Mouse (Mus musculus) testis, adult 2 months (tissue): Measurements from ENCODE around the gene Fli1. TPM values are rescaled to one million over a fixed set of nuclear protein-coding genes. Genes with fewer than 3 reads are reported as not detected.

Source experiments
- H3K27ac ChIP-seq: fragments of 200-500 bp; 2 replicates; pipeline ENCODE4 v1.5.1; 2012; ENCODE audit warnings: low read depth, low read length; ENCODE audit not compliant: control insufficient read depth, insufficient read depth
- H3K27me3 ChIP-seq: fragments of 200-500 bp; 2 replicates; pipeline ENCODE4 v1.6.1; 2012; ENCODE audit warnings: mild to moderate bottlenecking, low read length, moderate library complexity; ENCODE audit not compliant: control insufficient read depth, insufficient read depth
- H3K36me3 ChIP-seq: fragments of 200-500 bp; 2 replicates; pipeline ENCODE4 v1.6.1; 2012; ENCODE audit warnings: mild to moderate bottlenecking, low read length; ENCODE audit not compliant: control insufficient read depth, insufficient read depth
- H3K4me1 ChIP-seq: fragments of 200-500 bp; 2 replicates; pipeline ENCODE4 v1.6.1; 2012; ENCODE audit warnings: low read length; ENCODE audit not compliant: control insufficient read depth, insufficient read depth
- H3K4me3 ChIP-seq: fragments of 200-500 bp; 2 replicates; pipeline ENCODE4 v1.5.1; 2012; ENCODE audit warnings: low read depth, mild to moderate bottlenecking, low read length, moderate library complexity, mixed read lengths; ENCODE audit not compliant: control insufficient read depth
- CTCF ChIP-seq: fragments of 200-500 bp; IDR thresholded peaks from 2 replicates; pipeline ENCODE4 v1.5.1; 2012; ENCODE audit warnings: low read depth, mild to moderate bottlenecking, inconsistent platforms, low read length, moderate library complexity; ENCODE audit not compliant: control insufficient read depth, insufficient read depth, insufficient replicate concordance
- POLR2A ChIP-seq: fragments of 200-500 bp; IDR thresholded peaks from 2 replicates; pipeline ENCODE4 v1.6.1; 2012; ENCODE audit warnings: low read depth, mild to moderate bottlenecking, inconsistent platforms, low read length, moderate library complexity; ENCODE audit not compliant: control insufficient read depth
- polyA plus RNA-seq: library from polyadenylated mRNA; depleted of rRNA; stranded (reverse); fragments of >200 nt; gene quantifications from 2 replicates; pipeline ENCODE4 v1.2.3, GENCODE M21; 2012

The Fli1 gene
- polyA plus RNA-seq, 1 experiment, result 0.51 TPM

- H3K4me3 ChIP-seq, result no peak overlapping the region
- no peak overlapping the region for H3K27ac ChIP-seq
- no peaks in the 10 kb centered on the region for H3K27me3 ChIP-seq
- no peaks in the 10 kb centered on the region for H3K36me3 ChIP-seq
- H3K4me1 ChIP-seq, result peaks cover 14% of the 10 kb centered on the region
- TF ChIP-seq CTCF (no peak), POLR2A (no peak)
Measured at GRCm38 (mm10) chr9:32513471-32513870, 29.2 kb downstream of the Fli1 start.

DNA sequence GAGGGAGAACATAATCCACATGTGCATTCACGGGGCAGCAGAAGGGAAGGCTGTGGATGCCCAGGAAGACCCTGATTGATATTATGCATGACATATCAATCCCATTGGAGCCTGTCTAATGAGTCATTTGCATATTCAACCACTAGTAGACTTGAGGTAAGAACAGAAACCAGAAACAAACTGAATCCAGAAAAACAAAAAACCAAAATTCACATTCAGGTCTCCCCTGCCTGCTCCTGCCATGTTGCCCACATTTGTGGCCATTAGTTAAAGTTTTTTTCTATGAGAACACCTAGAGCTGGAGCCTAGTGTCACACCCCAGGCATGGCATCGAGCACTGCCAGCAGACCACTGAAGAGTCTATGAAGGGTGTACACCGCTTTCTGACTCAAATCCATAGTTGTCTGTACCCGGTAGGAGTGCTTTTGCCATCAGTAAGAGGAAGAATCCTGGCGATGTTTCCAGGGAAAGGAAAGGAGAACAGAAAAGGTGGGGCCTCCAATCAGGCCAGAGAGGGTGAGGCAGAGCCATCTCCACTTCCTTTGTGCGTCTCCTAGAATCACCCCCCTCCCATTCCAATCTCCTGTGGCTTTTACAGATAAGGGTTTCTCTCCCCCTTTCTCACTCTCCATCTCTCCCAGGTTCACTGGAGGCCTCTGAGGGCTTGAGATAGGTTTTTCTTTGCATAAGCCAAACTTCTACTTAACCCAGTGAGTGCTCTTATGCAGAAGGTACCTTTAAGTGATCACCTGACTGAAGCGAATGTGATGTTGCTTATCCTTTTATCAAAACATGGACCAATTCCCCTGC lies 32.0 kb downstream of the Fli1 start:
- TF ChIP-seq CTCF, result no peak
- TF ChIP-seq POLR2A, result no peak

GRCm38 (mm10) chr9:32509706-32510156 lies 32.9 kb downstream of the Fli1 start:
- Histone ChIP-seq H3K27me3 (no peaks in the 10 kb centered on the region), H3K36me3 (no peaks in the 10 kb centered on the region), H3K27ac (no peak overlapping the region), H3K4me1 (peaks cover 4% of the 10 kb centered on the region; the same call in 1 of the 2 replicates), H3K4me3 (no peak overlapping the region)
- no peak for TF ChIP-seq CTCF
- no peak for TF ChIP-seq POLR2A

More for the DNA sequence above, 32.0 kb downstream of the Fli1 start:
- Histone ChIP-seq H3K27me3 (no peaks in the 10 kb centered on the region), H3K36me3 (no peaks in the 10 kb centered on the region), H3K4me3 (no peak overlapping the region), H3K4me1 (peaks cover 6% of the 10 kb centered on the region; the same call in 1 of the 2 replicates), H3K27ac (no peak overlapping the region)

DNA sequence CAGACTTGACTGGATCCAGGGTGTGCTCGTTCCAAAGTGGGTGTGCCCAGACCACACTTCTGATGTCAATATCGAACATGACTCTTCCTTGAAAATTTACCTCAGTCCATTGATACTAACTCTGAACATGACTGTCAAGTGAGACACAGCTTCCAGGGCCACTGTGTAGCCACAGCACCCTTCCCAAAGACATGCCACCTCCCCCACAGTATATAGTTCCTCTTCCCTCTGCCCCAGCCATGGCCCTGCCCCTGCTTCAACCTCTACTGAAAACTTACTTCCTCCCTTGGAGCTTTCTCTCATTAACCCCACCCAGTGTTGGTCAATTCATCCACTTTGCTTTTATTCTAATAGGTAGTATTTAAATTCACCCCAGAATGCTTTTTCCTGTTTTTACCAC lies 34.0 kb downstream of the Fli1 start:
- Histone ChIP-seq H3K27ac (no peak overlapping the region), H3K4me3 (no peak overlapping the region), H3K4me1 (no peaks in the 10 kb centered on the region), H3K27me3 (no peaks in the 10 kb centered on the region), H3K36me3 (no peaks in the 10 kb centered on the region)
- TF ChIP-seq POLR2A (no peak), CTCF (no peak)

GRCm38 (mm10) chr9:32508118-32508517 lies 34.5 kb downstream of the Fli1 start:
- TF ChIP-seq POLR2A (no peak), CTCF (no peak)
- Histone ChIP-seq H3K4me1 (no peaks in the 10 kb centered on the region), H3K36me3 (no peaks in the 10 kb centered on the region), H3K27me3 (no peaks in the 10 kb centered on the region), H3K4me3 (no peak overlapping the region), H3K27ac (no peak overlapping the region)

DNA sequence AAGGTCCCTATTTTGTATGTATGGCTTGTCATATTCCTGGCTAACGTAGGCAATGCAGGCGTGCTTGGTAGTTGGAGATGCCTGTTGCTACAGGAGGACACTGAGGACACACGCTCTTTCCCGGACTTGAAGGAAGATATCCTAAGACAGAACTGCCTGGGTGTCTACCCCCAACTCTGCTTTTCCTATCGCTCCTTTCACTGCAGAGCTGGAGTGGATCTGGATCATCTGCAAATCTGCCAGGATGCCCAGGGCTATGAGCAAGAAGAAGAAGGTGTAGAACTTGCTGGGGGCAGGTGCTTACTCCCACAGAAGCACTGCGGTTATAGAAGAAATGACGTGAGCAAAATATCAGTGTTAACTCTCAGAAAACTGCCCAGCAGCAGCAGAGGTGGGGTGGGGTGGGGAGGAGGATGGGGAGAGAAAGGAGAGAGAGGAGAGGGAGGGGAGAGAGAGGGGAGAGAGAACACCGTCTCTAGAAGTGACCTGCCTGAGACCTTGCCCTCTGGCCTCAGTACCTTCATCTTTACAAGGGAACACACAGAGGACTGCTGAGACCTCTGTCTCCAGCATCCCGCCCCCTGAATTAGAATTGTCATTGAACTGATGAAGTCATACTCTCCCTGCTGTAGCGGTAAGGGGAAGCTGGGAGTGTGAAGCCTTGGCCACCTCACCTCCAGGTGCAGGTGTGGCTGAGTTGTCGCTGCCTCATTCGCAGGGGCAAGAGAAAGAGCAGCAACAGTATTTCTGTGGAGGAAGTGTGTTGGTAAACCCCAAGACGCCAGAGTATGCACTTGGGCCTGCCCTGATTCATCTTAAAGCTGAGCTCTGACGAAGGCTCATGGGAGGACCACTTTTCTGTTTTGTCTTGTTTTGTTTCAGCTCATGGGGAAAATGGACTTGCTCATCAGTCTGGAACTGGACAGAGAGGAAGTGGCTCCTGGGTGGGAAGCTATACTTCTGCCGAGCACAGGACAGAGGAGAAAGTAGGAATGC lies 35.5 kb downstream of the Fli1 start:
- Histone ChIP-seq H3K27me3 (no peaks in the 10 kb centered on the region), H3K4me1 (no peaks in the 10 kb centered on the region), H3K4me3 (no peak overlapping the region), H3K27ac (peak overlapping the region; percentile 28; the same call in 1 of the 2 replicates), H3K36me3 (no peaks in the 10 kb centered on the region)
- TF ChIP-seq POLR2A (no peak), CTCF (no peak)

GRCm38 (mm10) chr9:32506161-32506560 lies 36.5 kb downstream of the Fli1 start:
- Histone ChIP-seq H3K4me1 (no peaks in the 10 kb centered on the region), H3K4me3 (no peak overlapping the region), H3K27me3 (no peaks in the 10 kb centered on the region), H3K27ac (no peak overlapping the region), H3K36me3 (no peaks in the 10 kb centered on the region)
- TF ChIP-seq POLR2A, result no peak
- TF ChIP-seq CTCF, result no peak
